Mouse (Mus musculus) hematopoietic multipotent progenitor cell, adult 10-12 weeks (in vitro differentiated cells): Measurements from ENCODE around the gene March1. TPM values are rescaled to one million over a fixed set of nuclear protein-coding genes. Genes with fewer than 3 reads are reported as not detected.

ENCODE experiments used
- polyA plus RNA-seq: library from polyadenylated mRNA; stranded (reverse); fragments of >175 nt; gene quantifications from 2 replicates; pipeline ENCODE4 v1.2.3, GENCODE M21; 2012; ENCODE audit warnings: low replicate concordance

March1 gene
- polyA plus RNA-seq, result 5.5 and 9.2 TPM in 2 replicates

GRCm38 (mm10) chr8:65617871-65618751 is at the start of gene March1:
TSS of gene March1 (plus strand) at chr8:65617900.

GRCm38 (mm10) chr8:66486084-66486763 is 868.5 kb downstream of the March1 start, which contains the start of gene Tma16:
TSS of gene Tma16 (minus strand) at chr8:66486530.

GRCm38 (mm10) chr8:66511537-66511936 is 893.8 kb downstream of the March1 start, which contains the start of gene Tktl2:
TSS of gene Tktl2 (plus strand) at chr8:66511756.

